Mouse (Mus musculus): Measurements from ENCODE around the gene Fam120a.

- TF ChIP-seq CTCF (conservative IDR thresholded peaks at IDR 0.05; ENCODE audit: low read length) (no peak), NANOG (IDR thresholded peaks at IDR 0.05; ENCODE audit: borderline replicate concordance, low read length) (no peak), POU5F1 (IDR thresholded peaks at IDR 0.05; ENCODE audit: borderline replicate concordance, low read length) (no peak)
These were observed 48.5 kb upstream of the Fam120a start for GRCm38 (mm10) chr13:49016311-49016761.
